Mouse (Mus musculus) limb, embryonic 10.5 days (tissue): ENCODE measurements around the gene Trim23. TPM values are rescaled to one million over a fixed set of nuclear protein-coding genes. Genes with fewer than 3 reads are reported as not detected.
"Not testable (repeated sequence)": the region's sequence is repeated elsewhere in the genome, so short reads cannot be mapped to it uniquely, and the experiment has no call there.

Source experiments
- DNase-seq: peaks from one replicate; pipeline ENCODE4 v3.0.0-alpha.2; 2017; ENCODE audit warnings: low spot score
- H3K27ac ChIP-seq: fragments of 300-500 bp; sonication (generic); 2 replicates; pipeline ENCODE4 v1.5.1; 2016; ENCODE audit warnings: mild to moderate bottlenecking
- H3K27me3 ChIP-seq: fragments of 300-500 bp; sonication (generic); 2 replicates; pipeline ENCODE4 v1.6.1; 2016; ENCODE audit warnings: low read depth, mild to moderate bottlenecking; ENCODE audit not compliant: poor library complexity, severe bottlenecking
- H3K36me3 ChIP-seq: fragments of 300-500 bp; sonication (generic); 2 replicates; pipeline ENCODE4 v1.6.1; 2016; ENCODE audit warnings: mild to moderate bottlenecking, moderate library complexity
- H3K4me1 ChIP-seq: fragments of 300-500 bp; sonication (generic); 2 replicates; pipeline ENCODE4 v1.6.1; 2016
- H3K4me3 ChIP-seq: fragments of 300-500 bp; sonication (generic); 2 replicates; pipeline ENCODE4 v1.5.1; 2016; ENCODE audit warnings: mild to moderate bottlenecking, moderate library complexity
- H3K9me3 ChIP-seq: fragments of 300-500 bp; sonication (generic); replicated peaks from 2 replicates; pipeline ENCODE4 v1.6.1; 2016; ENCODE audit warnings: mild to moderate bottlenecking
- WGBS: fragments of 180-500 bp; shearing (Covaris S2); methylation state at CpG from one replicate; pipeline ENCODE4 v1.1.7; 2016; 5-methylcytosine and 5-hydroxymethylcytosine counted together
- polyA plus RNA-seq: library from polyadenylated mRNA; unstranded; fragments of >200 nt; fragmentation: Nextera tagmentation; extraction: Ambion mirVana; gene quantifications from 2 replicates; pipeline ENCODE4 v1.2.1, GENCODE M21; 2016

Gene Trim23
- polyA plus RNA-seq, 1 experiment from 2014 or later = 19.2 TPM

DNA sequence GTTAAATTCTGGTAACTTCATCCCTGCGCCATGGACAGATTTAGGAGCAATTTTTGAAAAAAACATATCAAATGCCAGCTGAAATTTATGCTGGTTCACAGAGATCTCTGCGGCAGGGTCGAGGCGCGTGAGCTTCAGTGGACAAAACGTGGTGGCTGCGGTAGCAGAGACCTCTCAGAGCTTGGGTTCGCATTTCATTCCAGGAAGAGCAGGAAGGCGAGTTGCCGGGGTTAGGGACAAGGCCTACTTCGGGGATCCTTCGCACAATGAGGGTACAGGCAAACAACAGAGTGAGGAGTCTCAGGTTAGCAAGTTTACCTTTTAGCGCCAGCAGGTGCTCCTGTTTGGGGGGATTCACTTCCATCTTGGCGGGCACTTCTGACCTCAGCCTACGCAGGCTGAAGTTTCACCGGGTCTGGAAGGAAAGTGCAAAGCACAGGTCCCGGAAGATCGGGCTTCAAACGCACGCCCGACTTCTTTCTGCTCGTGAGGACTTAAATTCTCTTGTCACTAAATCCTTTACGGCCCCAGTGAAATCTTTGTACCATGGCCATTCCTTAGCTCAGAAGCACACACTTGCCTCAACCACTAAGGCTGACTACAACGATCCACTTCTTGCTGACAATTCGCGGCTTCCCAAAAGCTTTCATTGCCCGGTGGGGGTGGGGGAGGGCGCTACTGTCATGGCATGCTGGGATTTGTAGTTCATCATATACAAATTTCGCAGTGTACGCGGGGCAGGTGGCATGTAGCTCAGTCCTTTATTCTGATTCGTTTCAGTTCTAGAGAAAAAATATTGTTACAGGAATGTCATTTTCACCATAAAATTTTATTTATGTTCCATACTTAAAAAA, 574 bp upstream of the Trim23 start, which contains the start of gene Trappc13:
Gene Trappc13, minus strand, starts transcription at position 674 of the 854 bp plus-strand sequence.
- DNase-seq = peak; percentile 85
- no peaks in the 10 kb centered on the region for H3K9me3 ChIP-seq
- H3K4me1 ChIP-seq = peaks cover 15% of the 10 kb centered on the region
- peak within 1 kb of the TSS; percentile 88 for H3K27ac ChIP-seq
- no peaks in the 10 kb centered on the region for H3K27me3 ChIP-seq
- peaks cover 40% of the 10 kb centered on the region for H3K36me3 ChIP-seq
- under 1% methylated on average over 32 of the region's 32 CpGs for WGBS
- H3K4me3 ChIP-seq = peak within 1 kb of the TSS; percentile 64

DNA sequence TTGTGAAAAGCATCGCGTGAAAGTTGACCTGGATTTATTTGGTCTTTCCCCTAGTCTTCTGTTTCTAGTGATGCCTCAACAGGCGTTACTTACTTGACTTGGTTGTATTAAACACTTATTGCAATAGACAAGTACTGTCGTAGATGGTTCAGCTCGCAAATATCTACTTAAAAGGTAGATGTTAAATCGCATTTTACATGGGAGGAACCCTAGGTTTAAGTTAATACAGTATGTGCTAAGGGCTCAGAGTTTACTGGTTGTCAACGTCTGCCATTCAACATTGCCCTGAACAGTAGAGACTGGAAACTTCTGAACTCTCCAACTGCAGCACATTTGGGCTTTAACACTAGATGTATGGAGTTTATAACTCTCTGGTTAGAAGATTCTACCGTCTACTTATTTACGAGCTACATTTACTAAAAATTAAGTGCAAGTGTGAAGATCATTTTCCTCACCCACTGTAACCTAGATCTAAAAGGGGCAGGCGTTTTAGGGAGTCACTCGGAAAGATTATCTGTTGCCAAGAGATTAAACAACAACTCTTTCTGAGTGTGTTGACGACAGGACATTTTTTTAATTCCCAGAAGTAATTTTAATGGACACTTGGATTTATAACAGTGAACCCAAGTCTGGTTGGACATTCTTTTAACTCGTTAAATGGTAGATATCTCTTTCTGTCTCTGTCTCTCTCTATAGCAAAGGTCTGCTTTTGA, 735 bp downstream of the Trim23 start:
- Histone ChIP-seq H3K4me1 (peaks cover 15% of the 10 kb centered on the region), H3K36me3 (peaks cover 50% of the 10 kb centered on the region), H3K27me3 (no peaks in the 10 kb centered on the region), H3K4me3 (peak overlapping the region; percentile 64), H3K27ac (peak overlapping the region; percentile 88), H3K9me3 (no peaks in the 10 kb centered on the region)
- no peak for DNase-seq
- WGBS = 25% methylated on average over 13 of the region's 13 CpGs

DNA sequence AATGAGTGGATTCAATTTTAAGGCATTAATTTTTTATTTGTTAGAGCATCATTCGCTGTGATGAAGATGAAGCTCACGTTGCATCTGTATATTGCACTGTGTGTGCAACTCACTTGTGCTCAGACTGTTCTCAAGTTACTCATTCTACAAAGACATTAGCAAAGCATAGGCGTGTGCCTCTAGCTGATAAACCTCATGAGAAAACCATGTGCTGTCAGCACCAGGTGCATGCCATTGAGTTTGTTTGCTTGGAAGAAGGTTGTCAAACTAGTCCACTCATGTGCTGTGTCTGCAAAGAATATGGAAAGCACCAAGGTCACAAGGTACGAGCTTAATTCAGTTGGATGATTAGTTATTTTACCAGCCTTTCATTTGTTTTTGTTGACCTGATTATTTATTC, 8.8 kb downstream of the Trim23 start:
- H3K4me1 ChIP-seq = no peaks in the 10 kb centered on the region
- no peak overlapping the region for H3K27ac ChIP-seq
- H3K9me3 ChIP-seq = no peaks in the 10 kb centered on the region
- H3K4me3 ChIP-seq = no peak overlapping the region
- WGBS = 92% methylated on average over 4 of the region's 4 CpGs
- peaks cover 79% of the 10 kb centered on the region for H3K36me3 ChIP-seq
- no peak for DNase-seq
- H3K27me3 ChIP-seq = no peaks in the 10 kb centered on the region

DNA sequence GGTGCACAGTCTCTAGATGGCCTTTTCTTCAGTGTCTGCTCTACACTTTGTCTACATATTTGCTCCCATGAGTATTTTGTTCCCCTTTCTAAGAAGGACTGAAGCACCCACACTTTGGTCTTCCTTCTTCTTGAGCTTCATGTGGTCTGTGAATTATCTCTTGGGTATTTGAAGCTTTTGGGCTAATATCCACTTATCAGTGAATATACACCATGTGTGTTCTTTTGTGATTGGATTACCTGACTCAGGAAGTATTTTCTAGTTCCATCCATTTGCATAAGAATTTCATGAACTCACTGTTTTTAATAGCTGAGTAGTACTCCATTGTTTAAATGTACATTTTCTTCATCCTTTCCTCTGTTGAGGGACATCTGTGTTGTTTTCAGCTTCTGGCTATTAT, 17.3 kb downstream of the Trim23 start:
- H3K36me3 ChIP-seq = peaks cover 73% of the 10 kb centered on the region

DNA sequence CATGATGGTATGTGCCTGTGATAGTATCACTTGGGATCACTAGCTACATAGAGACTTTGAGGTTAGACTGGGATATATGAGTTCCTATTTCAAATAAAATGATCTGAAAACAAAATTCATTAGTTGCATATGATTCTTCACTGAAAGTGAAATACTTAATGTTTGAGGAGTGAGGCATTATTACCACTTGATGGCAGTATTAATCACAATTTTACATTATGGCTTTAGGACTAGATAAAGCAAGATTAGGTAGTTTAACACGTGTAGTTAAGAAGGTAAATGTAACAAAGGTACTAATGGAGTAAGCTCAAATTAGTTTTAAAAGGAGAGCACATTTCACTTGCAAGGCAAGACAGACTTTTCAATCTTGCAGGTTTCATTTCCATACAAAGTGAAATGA, 25.7 kb downstream of the Trim23 start:
- Histone ChIP-seq H3K9me3 (no peaks in the 10 kb centered on the region), H3K4me1 (no peaks in the 10 kb centered on the region), H3K36me3 (peaks cover 68% of the 10 kb centered on the region), H3K27ac (no peak overlapping the region), H3K27me3 (no peaks in the 10 kb centered on the region), H3K4me3 (no peak overlapping the region)
- DNase-seq = no peak
- WGBS = 81% methylated on average over 1 of the region's 1 CpGs

More for the DNA sequence above, 17.3 kb downstream of the Trim23 start:
- not testable (repeated sequence) for H3K4me3 ChIP-seq, H3K27me3 ChIP-seq, DNase-seq, H3K9me3 ChIP-seq, H3K4me1 ChIP-seq, H3K27ac ChIP-seq

DNA sequence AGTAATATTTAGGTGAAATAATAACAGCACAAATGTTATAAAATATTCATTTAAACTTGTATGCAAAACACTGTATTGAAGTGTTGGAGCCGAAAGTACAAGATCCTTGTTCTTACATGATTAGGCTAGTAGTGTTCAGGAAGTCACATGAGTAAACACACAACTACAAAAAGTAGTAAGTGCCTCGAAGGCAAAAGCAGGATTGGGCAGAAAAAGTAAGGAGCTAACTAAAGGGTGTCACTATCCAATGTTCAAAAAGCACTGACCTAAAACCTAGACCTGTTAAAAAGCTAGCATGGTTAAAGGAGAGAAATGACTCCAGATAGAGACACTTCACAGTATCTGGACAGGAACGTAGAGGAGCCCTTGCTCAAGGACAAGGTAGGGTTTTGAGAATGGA, 48.9 kb downstream of the Trim23 start:
- H3K27ac ChIP-seq = no peak overlapping the region; the same call in 1 of the 2 replicates
- H3K27me3 ChIP-seq = no peaks in the 10 kb centered on the region
- peak overlapping the region; percentile 84 for H3K4me3 ChIP-seq
- peaks cover 16% of the 10 kb centered on the region for H3K4me1 ChIP-seq
- 79% methylated on average over 3 of the region's 3 CpGs for WGBS
- H3K36me3 ChIP-seq = peaks cover 34% of the 10 kb centered on the region
- no peak for DNase-seq
- H3K9me3 ChIP-seq = no peaks in the 10 kb centered on the region

DNA sequence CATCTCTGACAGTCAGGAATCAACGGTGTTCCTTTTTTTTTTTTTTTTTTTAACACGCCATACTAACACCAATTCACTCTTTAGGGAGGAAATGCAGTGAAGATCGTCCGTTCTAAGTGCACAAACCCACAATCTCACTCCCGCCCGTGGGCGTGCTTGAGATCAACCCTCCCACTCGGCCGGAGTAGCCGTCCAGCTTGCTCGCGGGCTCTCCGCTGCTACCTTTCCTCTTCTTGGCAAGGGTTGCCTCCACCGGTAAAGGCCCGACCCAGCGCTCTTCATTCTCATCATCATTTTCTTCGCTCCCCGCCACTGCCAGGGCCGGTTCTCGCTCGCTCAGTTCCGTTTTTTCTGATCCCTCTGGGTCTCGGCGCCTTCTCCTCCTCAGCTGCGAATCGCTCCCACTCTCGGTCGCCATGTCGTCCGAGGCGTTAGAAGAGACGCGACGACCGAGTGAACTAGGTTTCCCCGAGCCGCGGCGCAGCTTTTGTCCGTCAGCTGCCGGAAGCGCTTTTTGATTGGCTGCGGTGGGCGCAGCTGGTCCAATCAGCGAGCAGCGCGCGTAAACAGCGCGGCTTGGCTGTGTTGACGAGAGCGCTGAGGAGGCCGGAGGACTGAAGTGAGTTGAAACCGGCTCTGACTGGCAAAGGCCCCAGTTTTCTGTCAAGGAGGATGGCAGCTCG, 49.9 kb downstream of the Trim23 start, which contains the start of the genes Cenpk and Ppwd1:
Gene Cenpk, plus strand, starts transcription at position 228 of the 683 bp plus-strand sequence.
Gene Ppwd1, minus strand, starts transcription at position 460 of the 683 bp plus-strand sequence.
- Histone ChIP-seq H3K4me3 (peak within 1 kb of the TSS; percentile 84), H3K9me3 (no peaks in the 10 kb centered on the region), H3K27ac (peak within 1 kb of the TSS; percentile 97), H3K27me3 (no peaks in the 10 kb centered on the region), H3K4me1 (peaks cover 16% of the 10 kb centered on the region), H3K36me3 (peaks cover 34% of the 10 kb centered on the region)
- WGBS = under 1% methylated on average over 55 of the region's 55 CpGs
- peak; percentile 98 for DNase-seq

DNA sequence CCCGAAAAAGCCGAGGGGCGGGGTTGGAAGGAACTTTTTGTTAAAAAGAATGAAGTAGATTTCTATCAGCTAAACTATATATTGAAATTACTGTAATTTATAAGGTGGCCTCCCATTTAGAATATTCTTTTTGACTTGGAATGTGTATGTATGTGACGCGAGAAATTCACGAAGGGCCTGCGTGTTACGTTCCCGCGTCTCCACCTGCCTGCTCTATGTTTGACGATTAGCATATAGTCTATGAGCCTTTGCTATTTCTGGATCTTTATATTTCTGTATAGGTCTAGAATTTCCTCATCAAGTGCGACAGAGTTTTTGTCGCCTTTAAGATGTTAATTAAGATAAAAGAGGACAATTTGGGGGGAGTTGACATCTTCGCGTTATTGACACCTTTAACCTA, 50.6 kb downstream of the Trim23 start:
- Histone ChIP-seq H3K36me3 (peaks cover 36% of the 10 kb centered on the region), H3K4me1 (peaks cover 16% of the 10 kb centered on the region), H3K27me3 (no peaks in the 10 kb centered on the region), H3K9me3 (no peaks in the 10 kb centered on the region), H3K4me3 (peak overlapping the region; percentile 84), H3K27ac (peak overlapping the region; percentile 97)
- DNase-seq = no peak
- WGBS = 14% methylated on average over 15 of the region's 15 CpGs

Other genes starting within 250 kb of the Trim23 start
- 20.2 and 20.4 TPM in 2 replicates for gene Nln, start 69.2 kb upstream of the Trim23 start, polyA plus RNA-seq
- gene Sgtb, start 69.1 kb upstream of the Trim23 start, polyA plus RNA-seq = 5.8 and 7.3 TPM in 2 replicates
- 70.3 and 71.1 TPM in 2 replicates for gene Trappc13, start 328 bp upstream of the Trim23 start, polyA plus RNA-seq
- gene Cenpk, start 49.8 kb downstream of the Trim23 start, polyA plus RNA-seq = 92.0 and 92.9 TPM in 2 replicates
- 17.7 and 21.2 TPM in 2 replicates for gene Ppwd1, start 50.0 kb downstream of the Trim23 start, polyA plus RNA-seq
- 1.6 and 3.0 TPM in 2 replicates for gene Adamts6, start 109.0 kb downstream of the Trim23 start, polyA plus RNA-seq